Mouse (Mus musculus): ENCODE data around the gene Rnf220. TPM values are rescaled to one million over a fixed set of nuclear protein-coding genes. Genes with fewer than 3 reads are reported as not detected.

Rnf220 gene
- total RNA-seq, 2 experiments from 2014 or later = 32.6 to 36.1 TPM

DNA sequence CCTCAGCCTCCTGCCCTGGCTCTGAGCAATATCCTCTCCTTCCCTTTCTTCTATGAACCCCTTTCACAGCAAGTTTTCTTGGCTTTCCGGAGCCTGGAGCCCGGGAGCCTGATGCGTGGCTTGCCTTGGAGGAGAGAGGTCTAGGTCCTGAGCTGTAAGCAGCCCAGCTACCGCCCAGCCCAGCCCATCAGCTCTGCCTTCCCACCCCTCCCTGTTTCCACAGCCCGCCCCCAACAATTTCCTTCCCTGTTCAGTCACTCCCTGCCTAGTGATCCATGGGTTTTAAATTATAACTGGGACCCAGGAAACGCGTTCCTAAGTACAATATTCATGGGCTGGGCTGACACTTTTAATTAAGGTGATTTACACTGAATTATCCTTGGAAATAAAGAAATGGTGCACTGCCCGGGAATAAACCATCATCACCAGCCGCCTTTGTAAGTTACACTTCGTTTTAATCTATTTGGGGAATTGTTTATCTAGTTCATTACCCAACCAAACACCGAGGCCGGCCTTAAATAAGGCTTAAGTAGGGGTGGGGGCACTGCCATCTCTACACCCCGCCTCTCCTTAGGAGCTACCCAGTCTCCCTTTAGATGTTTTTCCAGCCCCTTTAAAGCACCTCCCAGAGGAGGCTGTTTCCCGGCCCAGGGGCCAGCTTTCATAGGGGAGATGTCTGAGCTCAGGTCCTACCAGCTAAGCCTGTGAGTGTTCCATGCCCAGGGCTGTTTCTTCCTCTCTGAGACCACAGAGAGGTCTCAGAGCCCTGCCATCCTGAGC is 194.6 kb downstream of the Rnf220 start:
- DNase-seq = no peak

DNA sequence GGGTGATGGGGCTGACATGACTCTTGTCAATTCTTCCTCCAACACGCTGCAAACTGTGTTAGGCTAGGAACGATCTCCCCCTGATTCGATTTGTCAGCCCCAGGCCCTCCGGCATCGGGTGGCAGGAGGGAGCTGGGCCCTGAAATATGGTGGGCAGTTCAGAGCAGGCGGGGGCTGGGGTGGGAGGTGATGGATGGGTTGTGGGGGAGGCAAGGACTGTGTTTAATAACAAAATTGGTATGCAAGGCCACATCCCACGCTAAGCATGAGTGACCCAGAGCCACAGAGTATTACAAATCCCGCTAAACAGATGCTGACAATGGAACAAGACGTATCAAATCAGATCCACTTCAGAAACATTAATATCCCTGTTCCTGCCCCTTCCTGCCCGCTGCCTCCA is 196.9 kb downstream of the Rnf220 start:
- DNase-seq = no peak

DNA sequence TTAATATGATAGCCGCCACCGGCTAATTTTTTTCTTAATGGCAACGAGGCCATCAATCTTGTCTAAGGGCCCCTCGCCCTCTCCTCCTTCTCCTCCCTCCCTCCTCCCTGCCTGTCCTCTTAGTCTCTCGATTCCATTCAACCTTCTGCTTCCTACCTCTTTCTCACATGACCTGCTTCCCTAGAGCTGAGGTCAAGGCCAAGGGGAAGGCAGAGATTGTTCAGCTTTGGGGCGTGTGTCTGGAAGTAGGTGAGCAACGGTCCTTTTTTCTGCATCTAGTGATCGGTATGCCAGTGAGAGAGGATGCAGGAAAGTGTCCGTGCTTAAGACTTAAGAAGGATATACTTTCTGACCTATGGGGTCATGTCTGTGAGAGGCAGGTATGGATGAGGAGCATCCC is 199.0 kb downstream of the Rnf220 start:
- no peak for DNase-seq

DNA sequence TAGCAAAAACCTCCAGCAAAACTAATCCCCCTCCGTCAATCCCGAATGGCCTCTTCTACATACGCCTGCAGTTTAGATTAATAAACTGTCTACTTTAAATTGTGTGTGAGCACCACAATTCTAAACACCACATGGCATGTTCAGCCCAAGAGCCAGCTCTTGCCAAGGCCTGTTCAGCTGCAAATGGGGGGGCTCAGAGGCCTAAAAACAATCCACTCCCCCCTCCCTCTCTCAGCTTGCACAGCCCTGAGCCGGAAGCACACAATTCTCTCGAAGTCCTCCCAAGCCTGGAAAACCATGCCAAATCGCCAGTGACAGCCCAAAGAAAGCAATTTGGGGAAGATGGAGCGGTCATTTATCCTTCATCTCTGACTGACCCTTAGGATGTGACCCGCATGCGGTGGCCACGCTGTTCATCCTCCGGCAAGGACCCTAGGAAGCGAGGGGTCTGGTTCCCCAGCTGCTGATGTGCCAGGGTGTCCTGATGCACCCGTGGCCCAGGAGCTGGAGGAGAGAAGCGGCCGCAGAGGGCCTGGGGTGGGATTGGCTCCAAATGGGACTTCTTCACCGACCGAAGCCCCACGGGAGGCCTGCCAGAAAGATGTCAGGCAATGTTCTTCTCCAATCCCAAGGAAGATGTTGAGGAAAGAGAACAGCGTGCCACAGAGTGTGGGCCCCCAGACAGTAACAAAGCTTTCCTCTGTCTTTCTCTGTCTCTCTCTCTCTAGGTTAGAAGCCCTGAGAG is 199.8 kb downstream of the Rnf220 start:
- DNase-seq = no peak

DNA sequence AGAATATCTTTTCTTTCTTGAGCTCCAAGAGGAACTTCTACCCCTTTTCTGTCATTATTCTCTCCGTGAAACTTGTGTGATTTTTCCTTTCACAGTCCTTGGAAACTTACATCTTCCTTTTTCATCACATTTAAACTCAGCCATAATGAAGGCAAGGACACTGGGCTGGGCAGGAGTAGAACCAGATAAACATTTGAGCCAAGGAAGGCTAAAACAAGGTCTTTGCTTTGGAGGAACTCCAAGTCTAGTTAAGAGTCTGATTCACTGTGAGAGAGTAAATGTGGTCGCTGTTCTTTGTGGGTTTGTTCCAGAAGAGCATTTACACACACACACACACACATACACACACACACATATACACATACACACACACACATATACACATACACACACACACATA is 205.2 kb downstream of the Rnf220 start:
- DNase-seq = no peak

DNA sequence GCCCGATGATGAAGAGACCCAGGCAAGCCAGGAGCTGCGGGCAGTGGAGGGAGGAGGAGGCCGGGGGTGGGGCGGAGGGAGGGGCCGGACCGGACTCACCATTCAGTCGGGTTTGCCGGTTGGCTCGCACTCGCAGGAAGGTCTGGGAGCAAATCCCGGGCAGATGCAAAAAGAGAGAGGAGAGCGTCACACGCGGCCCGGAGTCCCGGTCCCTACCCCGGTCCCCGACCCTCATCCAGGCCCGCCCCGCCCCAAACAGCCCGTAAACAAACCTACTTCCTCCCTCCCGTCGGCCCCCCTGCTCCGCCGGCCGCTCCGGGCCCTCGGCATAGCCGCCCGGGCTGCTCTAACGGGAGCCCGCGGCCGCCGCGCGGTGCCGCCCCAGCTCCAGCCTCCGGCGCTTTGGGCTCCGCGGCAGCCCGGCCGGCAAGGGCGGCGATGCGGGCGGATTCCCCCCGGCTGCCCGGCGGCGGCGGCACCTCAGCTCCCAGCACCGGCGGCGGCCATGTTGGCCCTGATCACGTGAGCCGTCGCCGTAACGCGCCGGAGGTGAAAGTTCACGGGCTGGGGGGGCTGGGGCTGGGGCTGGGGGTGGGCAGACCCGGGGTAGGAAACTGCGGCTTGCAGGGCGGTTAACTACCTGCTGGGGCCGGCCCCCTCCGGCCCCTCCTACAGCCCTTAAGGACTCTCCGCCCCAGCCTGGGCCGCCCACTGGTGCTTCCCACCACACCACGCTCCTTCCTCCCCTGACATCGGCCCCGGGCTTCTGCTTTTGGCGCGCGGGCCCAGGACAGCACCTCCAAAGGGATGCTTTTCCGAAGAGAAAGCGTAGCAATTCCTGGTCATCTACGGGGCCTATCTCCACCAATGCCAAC is 207.7 kb downstream of the Rnf220 start:
- peak; percentile 86 to 87 for DNase-seq

DNA sequence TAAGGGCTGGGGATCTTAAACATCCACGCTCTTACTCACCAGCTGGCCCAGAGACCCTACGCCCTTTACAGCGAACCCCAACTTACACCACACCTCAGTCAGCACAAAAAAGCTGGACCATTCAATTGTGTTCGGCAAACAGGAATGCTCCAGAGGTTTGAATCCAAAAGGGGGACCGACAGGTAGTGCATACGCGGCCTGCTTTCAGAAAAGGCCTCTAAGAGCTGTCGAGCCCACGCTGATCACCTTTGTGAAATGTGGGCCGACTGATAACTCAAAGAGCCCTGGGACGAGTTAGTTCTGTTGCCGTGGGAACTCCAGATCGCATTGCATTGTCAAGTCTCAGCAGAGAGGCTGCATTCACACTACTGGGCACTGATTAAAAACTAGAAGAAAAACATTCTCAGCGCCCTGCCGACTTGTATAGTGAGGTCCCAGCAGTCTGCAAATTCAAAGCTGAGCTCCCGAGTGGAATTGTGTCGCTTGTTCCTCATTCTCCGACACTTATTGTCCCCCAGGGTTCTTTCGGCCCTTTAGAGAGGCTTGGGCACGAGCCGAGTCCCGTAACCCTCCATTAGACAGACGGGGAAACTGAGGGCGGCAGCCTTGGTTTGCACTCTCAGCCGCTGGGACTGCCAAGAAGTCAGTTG is 208.4 kb downstream of the Rnf220 start:
- DNase-seq = no peak

- no peak for DNase-seq
These were observed 212.5 kb downstream of the Rnf220 start for GRCm38 (mm10) chr4:117284363-117284762.

DNA sequence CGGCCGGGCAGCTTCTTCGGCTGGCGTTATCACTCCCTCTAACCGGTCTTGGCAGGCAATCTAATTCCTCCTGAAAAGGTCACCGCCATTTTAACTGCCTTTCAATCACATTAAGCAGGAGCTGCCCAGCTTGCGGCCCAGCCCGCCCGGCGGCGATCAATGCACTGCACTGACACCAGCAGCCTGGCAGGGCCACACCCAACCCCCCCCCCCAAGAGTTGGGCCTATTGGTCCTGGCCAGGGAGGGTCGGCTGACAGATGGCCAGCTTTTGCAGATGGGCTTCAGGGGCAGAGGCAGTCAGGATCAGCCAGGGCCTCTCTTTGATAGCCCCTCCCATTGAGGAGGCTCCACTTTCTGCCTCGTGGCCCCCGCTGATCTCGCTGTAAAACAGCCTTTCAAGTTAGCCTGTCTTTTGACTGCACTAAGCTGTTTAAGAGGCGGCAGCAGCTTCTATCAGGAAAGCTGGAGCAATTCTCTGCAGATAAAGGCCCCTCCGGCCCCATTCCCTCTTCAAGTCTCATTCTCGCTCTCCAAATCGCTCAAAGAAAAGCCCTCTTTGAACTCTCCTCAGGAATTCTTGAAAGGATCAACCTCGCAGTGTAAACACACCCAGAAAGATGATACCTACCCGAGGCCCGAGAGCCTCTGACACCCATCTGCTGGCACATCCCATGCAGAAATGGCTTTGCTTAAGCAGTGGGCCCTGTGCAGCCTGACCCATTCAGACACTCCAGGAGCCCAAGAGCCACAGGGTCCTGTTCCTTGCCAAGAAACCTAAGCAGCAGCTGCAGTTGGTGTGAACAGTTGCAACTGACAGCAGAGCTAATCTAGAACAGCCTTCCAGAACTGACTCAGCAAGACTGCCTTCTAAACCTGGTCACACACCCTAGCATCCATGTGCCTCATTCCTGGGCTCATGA is 213.3 kb downstream of the Rnf220 start:
- DNase-seq = no peak

DNA sequence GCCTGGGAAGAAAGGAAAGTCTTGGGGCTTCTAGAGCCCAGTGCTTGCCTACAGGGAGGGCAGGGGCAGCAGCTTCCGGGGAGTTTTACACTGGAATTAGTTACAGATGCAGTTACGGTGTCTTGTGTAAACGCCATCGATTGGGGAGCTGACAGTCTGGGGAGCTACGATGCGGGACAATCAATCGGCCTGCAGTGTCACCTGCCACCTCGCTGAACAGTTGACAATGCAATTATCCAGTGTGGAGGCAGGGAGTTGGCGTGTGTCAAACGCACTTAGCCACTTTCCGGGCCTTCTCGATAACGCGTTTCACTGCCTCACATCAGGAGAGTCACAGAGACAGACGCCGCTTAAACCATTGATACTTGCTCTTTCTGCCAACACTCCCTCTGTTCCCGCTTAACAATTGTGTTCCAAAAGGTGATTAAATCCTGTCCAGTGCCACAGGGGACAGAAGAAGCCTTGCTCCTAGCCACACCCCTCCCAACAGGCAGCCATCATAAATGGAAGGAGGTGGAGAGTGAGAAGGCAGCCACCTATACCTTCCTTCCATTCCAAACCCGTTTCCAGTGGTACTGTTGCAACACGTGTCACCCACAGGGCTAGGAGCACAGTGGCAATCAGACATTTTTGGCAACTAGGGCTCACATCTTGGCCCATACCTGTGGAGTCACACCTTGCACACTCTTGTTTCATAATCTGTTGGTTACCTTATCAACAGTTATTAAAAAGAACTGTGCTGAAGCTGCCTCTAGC is 215.6 kb downstream of the Rnf220 start:
- no peak for DNase-seq

- no peak for DNase-seq
These were observed 216.4 kb downstream of the Rnf220 start for GRCm38 (mm10) chr4:117280397-117280930.

GRCm38 (mm10) chr4:117279253-117279642 is 217.6 kb downstream of the Rnf220 start:
- no peak for DNase-seq

DNA sequence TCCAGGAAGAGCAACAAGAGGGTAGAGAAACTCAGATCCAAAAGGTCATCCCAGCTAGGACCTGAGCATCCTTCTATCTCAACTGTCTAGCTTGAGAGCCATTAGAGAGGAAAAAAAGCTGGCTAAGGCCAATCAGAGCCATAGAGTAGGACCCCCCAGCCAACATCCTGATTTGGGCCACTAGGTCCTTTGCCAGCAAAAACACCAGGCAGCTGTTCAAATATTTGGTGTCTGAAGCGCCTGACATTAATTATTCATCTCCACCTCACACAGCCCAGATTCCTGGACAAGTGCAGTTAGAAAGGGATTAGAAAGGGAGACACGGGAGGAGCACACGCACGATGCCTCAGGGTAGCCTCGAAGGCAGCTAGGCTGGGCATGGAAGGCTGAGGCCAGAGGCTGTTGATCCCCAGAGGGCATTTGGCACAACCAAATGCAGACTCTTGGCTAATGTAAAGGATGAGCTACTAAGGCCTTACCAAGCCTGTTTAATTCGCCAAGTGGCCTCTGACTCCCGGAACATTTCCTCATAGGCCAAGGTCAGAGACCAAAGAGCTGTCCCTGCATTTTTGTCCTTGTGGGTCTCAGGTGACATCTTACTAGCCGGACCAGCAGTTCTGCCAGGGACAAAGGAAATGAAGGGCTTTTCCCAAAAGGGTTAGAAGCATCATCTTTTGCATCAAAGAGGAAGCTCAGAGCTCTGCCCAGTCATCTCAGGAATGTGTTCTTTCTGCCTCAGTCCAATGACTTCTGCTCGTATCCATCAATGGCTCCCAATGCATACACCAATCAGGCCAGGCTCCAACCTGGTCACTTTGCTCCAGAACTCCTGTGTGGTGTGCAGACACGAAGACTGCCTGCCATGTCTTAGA is 218.2 kb downstream of the Rnf220 start:
- DNase-seq = no peak

DNA sequence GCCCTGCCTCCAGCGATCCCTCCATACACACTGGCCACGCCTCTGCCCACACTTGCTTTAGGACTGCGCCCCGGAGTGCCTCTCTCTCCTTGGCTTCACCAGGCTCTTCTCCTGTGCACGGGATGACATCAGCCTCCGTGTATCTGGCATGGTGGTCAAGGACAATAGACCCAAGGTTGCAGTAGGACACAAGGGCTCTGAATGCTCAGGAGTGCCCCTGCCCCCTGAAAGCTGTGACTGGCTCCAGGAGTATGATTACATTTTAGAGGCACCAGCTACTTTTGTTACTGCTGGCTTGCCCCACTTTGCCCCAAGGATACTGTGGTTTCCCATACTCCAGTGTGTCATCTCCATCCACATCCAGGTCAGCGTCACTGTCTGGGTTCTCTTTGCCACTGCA is 219.2 kb downstream of the Rnf220 start:
- no peak for DNase-seq

DNA sequence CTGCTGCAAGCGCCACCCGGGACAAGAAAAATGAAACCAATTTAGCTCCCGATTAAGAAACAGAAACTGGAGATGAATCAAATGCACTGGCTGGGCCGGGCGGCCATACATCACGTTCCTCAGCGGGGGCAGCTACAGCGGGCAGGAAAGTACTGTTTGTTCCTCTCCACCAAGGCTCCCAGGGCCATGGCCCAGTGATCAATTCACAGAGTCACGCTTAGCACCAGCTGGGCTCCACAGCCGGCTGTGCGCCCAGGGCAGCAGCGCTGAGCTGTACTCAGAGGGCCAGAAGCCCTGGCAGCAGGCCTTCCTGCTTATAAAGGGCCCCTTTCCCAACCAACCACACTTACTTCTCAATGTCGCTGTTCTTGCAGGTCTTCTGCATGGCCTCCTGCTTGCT is 219.8 kb downstream of the Rnf220 start:
- DNase-seq = no peak

- no peak for DNase-seq
These were observed 220.6 kb downstream of the Rnf220 start for GRCm38 (mm10) chr4:117276281-117276711.

DNA sequence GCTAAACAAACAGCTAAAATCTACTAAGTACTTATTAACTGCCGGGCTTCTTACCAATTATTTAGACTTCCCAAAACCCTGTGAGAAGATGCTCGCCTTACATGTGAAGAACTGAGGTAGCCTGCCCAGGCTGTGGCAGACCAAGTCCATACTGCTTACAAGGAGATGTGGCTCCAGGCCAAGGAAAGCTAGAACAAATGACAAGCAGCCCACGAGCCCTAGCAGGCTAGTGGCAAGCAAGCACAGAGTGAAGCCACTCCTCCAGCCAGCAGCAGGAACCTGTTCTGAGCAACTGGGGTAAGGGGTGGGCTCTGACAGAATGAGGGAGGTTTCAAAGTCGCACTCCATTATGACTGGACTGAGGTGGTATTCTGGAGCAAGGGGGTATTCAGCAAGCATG is 222.1 kb downstream of the Rnf220 start:
- DNase-seq = peak in 1 of 2 experiments; percentile 36

DNA sequence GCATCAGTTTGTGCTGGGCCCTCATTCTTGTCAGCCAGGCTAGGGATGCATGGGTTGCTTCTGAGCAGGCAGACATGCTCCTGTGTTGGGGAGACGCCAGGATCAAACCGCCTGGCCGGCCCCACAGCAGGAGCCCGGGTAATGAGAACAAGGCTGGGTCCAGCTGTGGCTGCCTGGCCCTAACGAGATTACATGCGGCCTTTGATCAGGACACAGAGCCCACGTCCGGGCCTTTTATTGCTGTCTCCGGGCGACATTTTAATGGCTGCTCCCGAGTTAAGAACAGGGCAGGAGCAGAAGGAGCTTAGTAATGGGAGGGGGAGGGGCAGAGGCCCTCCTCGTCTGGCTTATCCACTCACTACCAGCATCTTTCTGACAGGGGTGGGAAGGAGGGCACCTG is 224.4 kb downstream of the Rnf220 start:
- DNase-seq = no peak

- DNase-seq = peak; percentile 56 to 83
These were observed 226.6 kb downstream of the Rnf220 start for GRCm38 (mm10) chr4:117270278-117270677.

All from heart, adult 18-20 months (tissue).